Mouse (Mus musculus): ENCODE measurements at regions not wholly inside any gene's neighbourhood (a gene's known extent, or its start where the extent isn't known, plus 50 kb on each side); places are given as distances from the start of the nearest gene placed in this dataset.

DNA sequence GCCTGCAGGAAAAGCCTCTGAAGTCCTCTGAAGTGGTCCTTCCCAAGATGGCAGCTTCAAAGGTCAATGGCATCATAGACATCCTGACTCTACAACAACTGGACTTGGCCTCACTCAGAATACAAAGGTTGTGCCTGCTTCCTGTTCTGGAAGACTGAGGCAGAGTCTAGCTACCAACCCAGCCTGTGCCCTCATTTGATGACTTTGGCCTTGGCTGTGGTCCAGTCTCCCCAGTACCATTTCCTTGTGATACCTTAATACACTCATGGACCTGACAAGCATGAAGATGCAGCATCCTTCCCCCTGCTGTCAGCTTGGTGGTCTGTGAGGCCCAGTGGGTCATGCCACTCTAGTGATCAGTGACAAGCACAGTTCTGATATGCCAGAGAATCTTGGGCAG lies 130.6 kb downstream of the Gm4791 start:
- DNase-seq (ENCODE audit: low read depth, low spot score) = no peak

DNA sequence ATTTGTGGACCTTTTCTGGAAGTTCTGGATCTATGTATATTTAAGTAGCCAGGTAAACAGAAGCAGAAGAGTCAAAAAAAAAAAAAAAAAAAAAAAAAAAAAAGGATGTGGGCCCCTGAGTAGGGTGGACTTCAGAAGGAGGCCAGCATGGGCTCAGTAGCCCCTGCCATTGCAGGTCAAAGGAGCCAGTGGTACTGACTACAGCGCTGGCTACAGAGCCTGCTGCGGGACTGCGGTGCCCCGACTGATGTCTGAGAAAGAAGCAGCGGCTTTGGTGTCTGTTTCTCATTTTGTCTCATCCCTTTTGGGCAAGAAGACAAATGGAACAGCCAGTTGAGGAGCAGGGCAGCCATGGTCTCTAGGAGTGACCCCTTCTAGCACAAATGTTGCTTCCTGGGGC lies 134.9 kb downstream of the Gm4791 start:
- DNase-seq (ENCODE audit: low read depth, low spot score) = no peak

DNA sequence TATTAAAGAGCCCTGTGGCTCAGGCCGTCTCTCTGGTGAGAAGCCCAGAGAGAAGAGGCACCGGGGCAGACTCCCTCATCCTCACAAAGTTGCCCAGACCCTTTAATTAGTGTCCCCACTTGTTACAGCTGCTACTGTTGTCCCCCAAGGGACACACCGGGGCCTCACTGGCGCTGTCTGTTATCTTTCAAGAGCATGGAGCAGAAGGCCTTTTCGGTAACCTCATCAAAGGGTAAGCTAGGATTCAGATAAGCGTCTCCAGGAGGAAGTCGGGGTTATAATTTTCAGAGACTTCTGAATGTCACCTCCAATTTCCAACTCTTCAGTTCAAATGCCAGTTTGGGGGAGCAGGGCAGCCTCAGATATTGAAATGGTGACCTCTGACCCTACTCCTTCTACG lies 135.3 kb downstream of the Gm4791 start:
- DNase-seq (ENCODE audit: low read depth, low spot score) = no peak

DNA sequence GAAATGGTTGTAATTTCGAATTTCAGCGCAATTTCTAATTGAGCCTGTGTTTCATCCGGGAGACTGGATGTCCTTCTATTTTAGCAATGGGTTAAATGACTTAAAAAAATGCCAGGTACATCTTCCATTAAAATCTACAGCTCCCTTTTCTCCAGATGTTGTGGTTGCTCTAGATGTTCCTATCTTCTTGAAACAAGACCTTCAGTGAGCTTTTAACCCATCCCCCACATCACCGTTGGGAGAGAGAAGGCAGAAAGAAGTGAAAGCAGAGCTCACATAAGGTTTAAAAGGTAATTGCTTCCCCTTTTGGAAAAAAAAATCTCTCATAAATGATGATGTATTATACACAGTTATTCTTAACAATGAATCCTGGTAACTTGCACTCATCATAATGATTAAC lies 135.9 kb downstream of the Gm4791 start:
- no peak for DNase-seq (ENCODE audit: low read depth, low spot score)

DNA sequence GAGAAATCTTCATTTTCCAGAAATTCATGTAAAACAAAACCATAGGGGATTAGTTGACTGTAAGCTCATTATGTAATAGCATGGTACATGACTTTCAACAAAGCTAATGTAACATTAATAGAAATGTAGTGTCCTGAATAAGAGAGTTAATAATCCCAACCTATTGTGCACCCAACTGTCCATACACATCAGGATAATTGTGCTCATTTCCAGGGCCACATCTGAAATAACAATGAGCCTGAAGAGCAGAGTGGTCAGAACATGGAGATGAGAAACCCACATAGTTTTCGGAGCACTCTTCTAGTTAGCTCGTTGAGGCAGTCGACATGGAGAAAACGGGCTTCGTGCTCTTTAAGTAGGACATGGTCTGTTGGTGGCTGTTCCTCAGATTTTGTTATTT lies 138.1 kb downstream of the Gm4791 start:
- no peak for DNase-seq (ENCODE audit: low read depth, low spot score)

DNA sequence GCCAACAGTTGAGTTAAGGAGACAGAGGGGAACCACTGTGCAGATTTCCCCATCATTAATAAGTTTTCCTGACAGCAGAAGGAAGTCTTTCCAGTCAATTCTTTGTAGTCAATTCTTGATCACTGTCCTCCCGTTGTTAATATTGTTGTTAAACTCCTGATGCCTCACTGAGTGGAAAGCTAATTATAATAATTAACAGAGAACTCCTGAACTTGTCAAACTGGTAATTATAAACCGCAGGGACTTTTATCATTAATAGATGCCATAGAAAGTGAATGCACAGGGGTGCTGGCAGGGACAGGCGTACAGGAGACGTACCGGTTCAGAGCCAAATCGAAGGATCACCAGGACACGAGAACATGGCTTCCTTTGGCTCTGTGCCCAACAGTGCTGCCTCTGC lies 154.9 kb downstream of the Gm4791 start:
- no peak for DNase-seq (ENCODE audit: low read depth, low spot score)

DNA sequence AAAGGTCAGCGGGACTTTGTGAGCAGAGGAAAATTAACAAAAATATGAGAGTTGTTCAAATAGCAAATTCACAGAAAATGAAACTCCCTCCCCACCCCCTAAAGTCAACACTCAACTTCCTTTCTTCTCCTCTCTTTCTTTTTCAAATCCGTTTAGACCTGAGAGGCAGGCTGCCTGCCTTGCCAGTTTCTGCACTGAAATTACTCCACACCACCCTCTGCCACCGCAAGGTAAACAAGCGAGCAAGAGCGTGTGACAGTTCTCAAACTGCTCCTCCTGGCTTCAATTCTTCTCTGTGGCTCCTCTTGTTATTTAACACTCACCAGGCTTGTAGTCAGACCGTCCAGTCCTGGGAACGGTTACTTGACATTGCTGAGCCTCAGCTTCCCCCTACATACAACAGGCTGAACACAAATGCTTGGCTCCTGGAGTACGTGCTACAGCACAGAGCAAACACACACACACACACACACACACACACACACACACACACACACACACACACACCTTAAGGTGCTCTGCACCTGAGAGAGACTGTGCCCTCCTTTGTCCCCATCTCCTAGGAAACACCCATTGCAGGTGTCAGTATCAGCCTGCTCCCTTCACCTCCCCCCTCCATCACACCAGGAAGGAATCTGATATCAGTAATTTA lies 167.1 kb downstream of the Gm4791 start:
- DNase-seq (ENCODE audit: low read depth, low spot score) = no peak

DNA sequence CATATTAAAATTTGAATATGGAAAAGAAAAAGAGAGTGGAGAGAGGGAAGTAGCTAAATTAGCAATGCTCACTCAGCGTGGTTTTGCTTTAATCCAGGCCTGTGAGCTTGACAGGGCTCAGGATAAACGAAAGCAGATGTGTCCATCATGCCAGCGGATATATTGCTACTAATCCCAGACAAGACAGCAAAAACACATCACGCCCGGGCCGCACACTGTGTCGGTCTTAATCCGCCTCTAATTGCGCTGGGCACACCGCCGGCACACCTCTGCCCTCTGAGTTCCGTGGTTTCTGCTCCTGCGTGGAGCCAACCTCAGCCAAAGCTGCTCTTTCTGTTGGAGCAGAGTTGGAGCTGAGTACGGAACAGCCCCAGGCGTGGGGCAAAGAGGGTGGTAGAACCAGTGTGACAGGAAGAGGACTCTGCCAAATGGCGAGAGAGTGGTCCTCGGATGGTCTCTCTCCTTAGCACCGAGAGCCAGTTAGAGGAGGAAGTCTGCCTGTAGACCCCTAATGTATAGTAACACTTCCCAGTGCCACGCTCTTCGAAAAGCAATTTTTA lies 169.2 kb downstream of the Gm4791 start:
- no peak for DNase-seq (ENCODE audit: low read depth, low spot score)

DNA sequence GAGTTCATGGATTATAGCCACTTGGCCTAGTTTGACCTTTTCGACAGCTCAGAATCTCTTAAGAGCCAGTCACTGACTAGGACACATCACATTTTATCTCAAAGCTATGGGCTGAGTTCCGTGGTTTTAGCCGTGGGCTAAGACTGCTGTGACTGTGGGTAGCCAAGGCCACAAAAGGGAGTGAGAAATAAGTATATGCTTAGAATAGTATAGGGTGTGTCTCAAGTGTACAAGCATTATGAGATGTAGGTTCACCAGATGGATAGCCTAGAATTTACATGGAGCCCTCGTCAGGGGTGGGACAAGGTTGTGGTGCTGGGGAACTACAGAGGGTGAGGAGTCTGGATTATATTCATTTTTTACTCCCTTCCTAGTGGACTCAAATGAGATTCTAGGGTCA lies 177.5 kb downstream of the Gm4791 start:
- no peak for DNase-seq (ENCODE audit: low read depth, low spot score)

DNA sequence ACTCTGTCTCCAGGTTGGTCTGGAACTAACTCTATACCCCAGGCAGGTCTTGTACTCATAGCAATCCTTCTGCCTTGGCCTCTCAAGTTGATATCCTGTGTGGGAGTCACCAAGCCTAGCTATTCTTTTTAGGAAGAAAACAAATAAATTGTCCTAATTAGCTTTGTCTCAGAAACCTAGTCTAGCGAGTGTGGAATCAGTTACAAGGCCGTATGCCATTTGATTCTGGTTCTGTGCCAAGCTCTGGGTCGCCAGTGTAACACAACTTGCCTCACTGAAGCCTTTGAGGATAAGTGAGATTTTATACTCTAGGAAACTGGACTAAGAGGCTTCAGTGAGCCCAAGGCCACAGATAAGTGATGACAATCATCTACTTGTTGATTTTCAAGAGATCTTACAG lies 219.6 kb downstream of the Gm4791 start:
- DNase-seq (ENCODE audit: low read depth, low spot score) = no peak

DNA sequence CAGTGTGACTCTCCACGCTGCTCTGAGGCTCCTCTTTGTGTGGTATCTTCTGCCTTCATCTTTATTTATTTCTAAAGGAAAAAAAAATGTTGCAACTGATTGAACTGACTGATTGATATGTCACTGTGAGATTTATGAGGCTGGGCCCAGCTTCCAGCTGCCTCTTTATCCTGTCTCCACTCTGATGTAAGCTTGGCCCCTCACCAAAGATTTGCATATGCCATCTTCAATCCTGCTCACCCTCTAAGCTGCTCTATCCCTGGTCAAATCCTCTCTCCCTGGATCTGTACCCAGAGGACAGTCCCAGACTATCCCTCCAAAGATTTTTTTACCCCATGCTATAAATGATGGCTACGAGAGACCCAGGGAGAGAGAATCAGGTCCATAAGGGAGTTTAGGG lies 225.0 kb downstream of the Gm4791 start:
- no peak for DNase-seq (ENCODE audit: low read depth, low spot score)

DNA sequence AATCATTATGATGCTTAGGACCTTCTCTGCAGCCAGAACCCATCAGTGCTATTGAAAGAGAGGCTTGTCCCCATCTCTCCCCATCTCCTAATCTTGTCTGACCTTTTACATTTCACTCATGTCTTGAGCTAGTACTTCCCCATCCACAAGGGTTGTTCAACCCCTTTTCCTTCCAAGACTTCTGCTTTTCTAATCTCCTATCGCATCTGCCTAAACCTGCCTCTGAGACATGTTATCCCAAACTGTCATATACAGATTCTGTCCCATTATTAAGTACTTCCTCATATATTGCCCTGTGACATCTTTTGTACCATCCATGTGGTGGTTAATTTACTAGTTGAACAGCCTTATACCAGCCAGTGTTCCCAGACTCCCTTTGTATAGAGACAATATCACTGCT lies 225.7 kb downstream of the Gm4791 start:
- DNase-seq (ENCODE audit: low read depth, low spot score) = no peak

DNA sequence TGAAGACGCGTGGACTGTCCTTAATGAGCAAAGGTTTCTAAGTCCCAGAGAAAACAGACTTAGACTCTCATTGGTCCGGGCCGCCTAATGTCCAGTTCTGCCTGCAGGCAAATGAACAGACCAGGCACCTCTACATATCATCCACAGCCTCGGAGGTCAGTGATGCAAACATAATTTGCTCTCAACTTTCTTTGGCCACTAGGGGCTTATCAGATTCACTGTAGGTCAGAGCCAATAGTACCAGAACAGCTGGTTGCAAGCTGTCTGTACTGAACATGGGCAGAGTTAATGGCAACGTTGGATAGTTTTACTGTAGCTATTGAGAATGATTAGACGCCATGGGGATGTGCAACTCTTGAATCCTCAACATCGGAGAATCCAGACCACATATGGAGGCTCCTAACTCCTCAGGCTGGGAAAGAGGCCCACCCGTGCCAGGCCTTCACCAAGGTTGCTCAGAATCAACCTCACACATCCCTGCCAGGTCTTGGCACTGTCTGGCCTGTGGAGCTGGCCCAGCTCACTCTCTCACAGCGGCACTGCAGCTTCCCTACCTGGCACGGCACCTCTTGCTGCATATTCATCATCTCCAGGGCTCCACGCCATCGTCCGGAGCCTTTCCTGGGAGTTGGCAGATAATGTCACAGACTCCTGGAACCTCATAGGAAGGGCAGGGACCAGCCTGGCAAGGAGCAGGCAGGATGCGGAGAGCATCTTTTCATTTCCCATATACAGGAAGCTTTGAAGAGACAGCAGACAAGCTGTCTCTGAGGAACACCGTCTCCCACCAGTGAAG lies 228.1 kb downstream of the Gm4791 start:
- DNase-seq (ENCODE audit: low read depth, low spot score) = no peak

DNA sequence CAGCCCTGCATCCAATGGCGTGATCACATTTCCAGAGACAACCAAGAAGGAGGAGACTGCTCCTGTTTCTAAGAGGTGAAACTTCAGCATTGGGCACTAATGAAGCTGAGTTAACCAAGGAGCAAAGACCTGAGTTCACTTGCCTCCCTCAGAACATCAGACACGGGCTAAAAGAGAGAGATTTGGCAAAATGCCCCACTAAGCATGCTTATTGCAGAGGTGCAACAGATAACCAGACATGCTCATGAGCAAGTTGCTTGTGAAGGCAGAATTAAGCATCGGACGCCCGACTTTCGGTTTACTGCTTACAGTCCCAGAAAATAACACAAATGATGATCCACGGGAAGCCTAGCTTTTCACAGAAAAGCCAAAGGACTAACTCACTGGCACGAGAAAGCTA lies 228.8 kb downstream of the Gm4791 start:
- DNase-seq (ENCODE audit: low read depth, low spot score) = no peak

DNA sequence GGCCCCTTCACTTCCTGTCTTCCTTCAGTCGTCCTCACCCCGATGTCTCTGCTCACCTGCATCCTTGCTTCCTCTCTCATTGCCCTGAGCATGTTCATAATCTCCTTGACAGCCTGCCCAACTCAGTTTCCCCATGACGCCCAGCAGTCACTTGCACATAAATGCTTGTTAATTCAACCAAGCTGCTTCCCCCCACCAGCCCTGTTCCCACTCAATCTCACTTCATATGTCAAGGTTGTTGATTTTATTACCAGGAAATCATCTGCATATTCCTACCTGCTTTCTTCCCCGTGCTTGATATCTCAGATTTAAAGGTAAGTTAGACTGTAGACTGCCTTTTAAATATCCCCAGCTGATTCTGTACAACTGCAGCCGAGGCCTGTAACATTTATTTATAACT lies 230.2 kb downstream of the Gm4791 start:
- no peak for DNase-seq (ENCODE audit: low read depth, low spot score)

DNA sequence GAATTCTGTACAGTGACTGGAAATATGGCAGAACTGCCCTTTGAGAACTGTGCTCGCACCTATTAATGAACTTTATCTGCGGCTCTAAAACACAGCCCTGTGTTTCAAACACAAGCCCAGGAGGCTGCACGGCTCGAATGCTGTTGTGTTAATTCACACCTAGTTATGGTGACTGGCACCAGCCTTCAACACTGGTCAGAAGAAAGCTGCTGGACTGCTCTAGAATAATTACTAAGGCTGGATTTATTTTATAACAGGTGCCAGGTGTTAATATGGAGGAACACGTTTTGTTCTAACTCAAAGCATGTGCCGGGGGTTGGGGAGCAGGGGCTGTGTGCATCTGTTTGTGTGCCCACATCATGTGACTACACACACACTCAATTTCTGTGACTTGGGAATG lies 230.8 kb downstream of the Gm4791 start:
- DNase-seq (ENCODE audit: low read depth, low spot score) = no peak

DNA sequence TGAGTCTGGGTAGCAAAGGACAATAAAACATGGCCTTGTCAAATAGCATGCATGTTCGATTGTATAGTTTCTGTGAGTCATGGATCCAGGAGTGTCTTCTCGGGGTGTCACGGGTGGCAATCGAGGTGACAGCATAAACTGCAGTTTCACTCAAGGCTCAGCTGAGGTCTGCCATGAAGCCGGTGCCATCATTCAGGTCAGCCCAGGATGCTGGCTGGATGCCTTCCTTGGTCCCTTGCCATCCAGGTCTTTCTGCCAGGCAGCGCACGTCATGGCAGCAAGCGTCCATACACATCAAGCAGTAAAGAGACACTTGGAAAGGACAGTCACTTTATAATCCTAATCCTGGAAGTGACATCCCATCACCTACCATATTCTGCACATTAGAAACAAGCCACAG lies 242.4 kb downstream of the Gm4791 start:
- no peak for DNase-seq (ENCODE audit: low read depth, low spot score)

DNA sequence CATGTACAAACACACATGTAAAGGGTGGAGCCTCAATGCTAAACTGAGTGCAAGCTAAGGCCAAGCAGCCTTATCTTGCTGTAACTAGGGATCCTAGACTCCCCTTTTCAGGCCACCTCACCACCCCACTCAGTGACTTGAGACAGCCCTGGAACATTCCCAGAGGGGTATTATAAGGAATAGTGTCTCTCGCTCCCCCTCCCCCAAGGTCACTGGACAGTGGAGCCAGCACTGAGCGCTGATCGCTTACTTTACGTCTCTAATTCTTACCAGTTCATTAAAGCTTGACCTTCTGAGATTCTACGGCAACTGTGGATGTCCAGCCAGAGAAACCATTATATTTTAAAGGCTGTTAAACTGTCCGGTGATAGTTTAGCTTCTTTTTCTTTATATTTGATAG lies 243.5 kb downstream of the Gm4791 start:
- no peak for DNase-seq (ENCODE audit: low read depth, low spot score)

DNA sequence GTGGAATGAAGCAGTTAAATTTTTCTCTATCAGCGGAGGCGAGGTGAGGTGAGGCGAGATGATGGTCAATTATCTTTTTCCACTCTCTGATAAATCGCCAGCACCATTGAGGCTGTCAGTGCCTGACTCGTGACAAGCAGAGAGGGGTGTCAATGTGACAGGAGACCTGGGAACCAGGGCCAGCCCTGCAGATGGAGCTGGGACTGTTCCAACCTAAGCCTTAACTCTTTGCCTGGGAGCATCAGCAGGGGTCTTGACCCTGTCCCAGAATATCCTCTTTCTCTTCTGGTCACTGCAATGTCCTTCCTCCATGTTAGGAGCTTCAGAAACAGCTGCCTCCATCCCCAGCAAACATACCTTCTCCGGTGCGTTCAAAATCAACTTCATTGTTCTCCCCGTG lies 244.0 kb downstream of the Gm4791 start:
- no peak for DNase-seq (ENCODE audit: low read depth, low spot score)

DNA sequence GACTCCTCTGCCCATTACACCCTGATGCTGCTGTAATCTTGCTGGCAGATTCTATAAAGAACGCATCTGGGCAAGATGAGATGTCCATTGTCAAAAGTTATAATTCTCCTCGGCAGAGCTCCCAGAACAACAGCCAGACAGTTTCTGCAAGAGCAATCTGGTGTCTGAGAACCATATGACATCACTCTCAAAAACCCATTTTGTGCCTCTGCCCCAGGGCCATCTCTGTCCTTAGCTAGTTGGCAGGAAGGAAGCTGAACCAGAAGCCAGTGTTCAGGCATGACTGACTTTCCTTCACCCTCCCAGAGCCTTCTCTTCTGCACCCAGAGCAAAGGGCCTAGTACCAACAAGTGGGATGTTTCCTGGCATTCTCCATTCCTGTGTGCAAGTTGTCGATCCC lies 250.5 kb downstream of the Gm4791 start:
- no peak for DNase-seq (ENCODE audit: low read depth, low spot score)

DNA sequence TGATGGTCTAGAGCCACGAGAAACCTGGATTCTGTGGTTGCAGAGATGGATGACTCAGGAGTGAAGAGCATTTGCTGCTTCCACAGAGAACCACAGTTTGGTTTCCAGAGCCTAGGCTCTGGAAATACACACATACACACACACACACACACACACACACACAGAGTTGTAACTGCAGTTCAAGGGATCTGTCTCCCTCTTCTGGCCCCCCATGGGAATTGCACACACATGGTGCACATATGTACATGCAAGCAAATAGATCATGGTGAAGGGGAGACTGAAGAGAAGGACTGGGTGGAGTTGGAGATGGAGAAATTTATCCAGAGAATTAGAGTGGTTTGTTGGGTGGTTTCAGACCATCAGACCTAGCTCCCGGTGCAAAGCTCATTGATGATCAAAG lies 252.6 kb downstream of the Gm4791 start:
- no peak for DNase-seq (ENCODE audit: low read depth, low spot score)

DNA sequence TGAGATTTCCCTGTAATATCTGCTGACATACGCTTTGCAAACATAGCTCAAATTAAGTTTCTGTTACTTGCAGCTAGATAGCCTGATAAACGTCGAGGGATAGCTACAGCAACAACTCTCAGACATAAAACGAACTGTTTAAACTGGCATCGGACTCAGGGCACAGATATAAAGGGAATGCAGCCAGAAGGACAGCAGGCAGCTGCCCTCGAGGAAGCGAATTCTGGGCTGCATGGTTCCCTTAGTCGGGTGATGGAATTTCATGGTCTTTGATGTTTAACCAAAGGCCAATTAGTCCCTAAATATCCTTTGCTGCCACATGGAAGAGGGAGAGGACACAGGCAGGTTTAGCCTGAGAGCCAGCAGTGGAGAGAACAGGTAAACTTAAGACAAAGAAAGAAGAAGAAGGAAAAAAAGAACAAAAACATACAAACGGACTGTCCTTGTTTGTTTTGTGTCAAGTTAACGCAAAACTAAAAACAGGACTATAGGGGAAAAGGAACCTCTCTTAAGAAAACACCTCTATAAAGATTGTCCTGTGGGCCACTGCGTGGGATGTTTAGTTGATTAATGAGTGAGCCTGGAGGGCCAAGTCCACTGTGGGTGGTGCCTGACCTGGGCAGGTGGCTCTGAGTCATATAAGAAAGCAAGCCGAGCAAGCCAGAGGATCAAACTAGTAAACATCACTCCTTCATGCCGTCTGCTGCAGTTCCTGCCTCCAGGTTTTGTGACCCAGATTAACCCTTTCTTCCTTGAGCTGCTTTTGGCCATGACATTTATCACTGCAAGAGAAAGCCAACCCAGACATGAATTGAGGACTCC lies 255.5 kb downstream of the Gm4791 start:
- DNase-seq (ENCODE audit: low read depth, low spot score) = no peak
